Mouse (Mus musculus) midbrain, embryonic 14.5 days (tissue): Measurements from ENCODE around the gene Bpifb2. TPM values are rescaled to one million over a fixed set of nuclear protein-coding genes. Genes with fewer than 3 reads are reported as not detected.

ENCODE experiments used
- ATAC-seq: fragments of 200-750 bp; cut with Nextera tagmentation; 2 replicates; pipeline ENCODE4 v1.8.0; 2017; ENCODE audit warnings: moderate number of reproducible peaks, moderate library complexity; ENCODE audit not compliant: low FRiP score, low TSS enrichment
- DNase-seq: peaks from one replicate; pipeline ENCODE4 v3.0.0-alpha.2; 2015
- H3K27ac ChIP-seq: fragments of 300-500 bp; sonication (generic); replicated peaks from 2 replicates; pipeline ENCODE4 v1.5.1; 2014; ENCODE audit warnings: mild to moderate bottlenecking, low read depth, low read length, moderate library complexity
- H3K27me3 ChIP-seq: fragments of 300-500 bp; sonication (generic); 2 replicates; pipeline ENCODE4 v1.6.1; 2014; ENCODE audit warnings: low read length, control low read depth, mixed read lengths; ENCODE audit not compliant: control insufficient read depth, insufficient read depth
- H3K36me3 ChIP-seq: fragments of 300-500 bp; sonication (generic); 2 replicates; pipeline ENCODE4 v1.6.1; 2014; ENCODE audit warnings: low read length, control low read depth; ENCODE audit not compliant: control insufficient read depth, insufficient read depth
- H3K4me1 ChIP-seq: fragments of 300-500 bp; sonication (generic); 2 replicates; pipeline ENCODE4 v1.6.1; 2014; ENCODE audit warnings: mild to moderate bottlenecking, antibody characterized with exemption, low read length, control low read depth; ENCODE audit not compliant: control insufficient read depth, insufficient read depth
- H3K4me2 ChIP-seq: fragments of 300-500 bp; sonication (generic); 2 replicates; pipeline ENCODE4 v1.6.1; 2014; ENCODE audit warnings: mild to moderate bottlenecking, low read length, moderate library complexity
- H3K4me3 ChIP-seq: fragments of 300-500 bp; sonication (generic); replicated peaks from 2 replicates; pipeline ENCODE4 v1.5.1; 2014; ENCODE audit warnings: low read depth, low read length
- H3K9ac ChIP-seq: fragments of 300-500 bp; sonication (generic); replicated peaks from 2 replicates; pipeline ENCODE4 v1.6.1; 2014; ENCODE audit warnings: mild to moderate bottlenecking, low read length, moderate library complexity
- H3K9me3 ChIP-seq: fragments of 300-500 bp; sonication (generic); 2 replicates; pipeline ENCODE4 v1.6.1; 2016; ENCODE audit warnings: low read length, control low read depth, mixed read lengths; ENCODE audit not compliant: control insufficient read depth
- WGBS: fragments of 180-500 bp; shearing (Covaris S2); extraction: QIAGEN DNeasy Blood & Tissue Kit; methylation state at CpG from one replicate; pipeline ENCODE4 v1.1.7; 2014; 5-methylcytosine and 5-hydroxymethylcytosine counted together
- polyA plus RNA-seq: library from polyadenylated mRNA; unstranded; fragments of >200 nt; fragmentation: Nextera tagmentation; extraction: Ambion mirVana; gene quantifications from 2 replicates; pipeline ENCODE4 v1.2.1, GENCODE M21; 2014

The Bpifb2 gene
- polyA plus RNA-seq, 1 experiment from 2014 or later = not detected

DNA sequence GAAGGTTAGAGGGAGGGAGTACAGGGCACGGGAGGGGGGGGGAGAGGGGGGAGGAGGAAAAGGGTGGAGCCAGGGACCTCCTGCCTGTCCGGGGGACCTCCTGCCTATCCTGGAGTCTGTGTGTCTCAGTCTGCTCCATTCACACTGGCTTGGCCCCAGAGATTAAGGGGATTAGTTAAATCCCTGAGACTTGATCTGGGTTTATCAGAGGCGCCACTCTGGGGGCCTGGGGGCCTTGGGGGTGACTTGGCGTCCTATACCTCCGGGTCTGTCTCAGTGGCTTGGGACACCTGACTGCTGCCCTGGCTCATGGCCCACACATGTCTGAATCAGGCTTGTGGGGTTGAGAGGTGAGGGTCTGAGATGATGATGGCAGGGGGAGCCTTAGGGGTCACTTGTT, 21.3 kb upstream of the Bpifb2 start:
- DNase-seq (peak; percentile 16), ATAC-seq (no peak)
- Histone ChIP-seq H3K36me3 (no peaks in the 10 kb centered on the region), H3K27ac (no peak overlapping the region), H3K9me3 (no peaks in the 10 kb centered on the region), H3K4me2 (no peak overlapping the region), H3K9ac (no peak overlapping the region), H3K4me1 (no peaks in the 10 kb centered on the region), H3K27me3 (no peaks in the 10 kb centered on the region), H3K4me3 (no peak overlapping the region)
- 0% methylated on average over 5 of the region's 5 CpGs for WGBS

- H3K9me3 ChIP-seq = no peaks in the 10 kb centered on the region
- no peaks in the 10 kb centered on the region for H3K4me1 ChIP-seq
- ATAC-seq (no peak), DNase-seq (no peak)
- H3K4me2 ChIP-seq = no peak overlapping the region
- no peaks in the 10 kb centered on the region for H3K36me3 ChIP-seq
- H3K9ac ChIP-seq = no peak overlapping the region
- no peak overlapping the region for H3K4me3 ChIP-seq
- no peak overlapping the region for H3K27ac ChIP-seq
- WGBS = 88% methylated on average over 2 of the region's 2 CpGs
- H3K27me3 ChIP-seq = no peaks in the 10 kb centered on the region
Observed at GRCm38 (mm10) chr2:153859581-153859980, 15.3 kb upstream of the Bpifb2 start.

- Histone ChIP-seq H3K27ac (no peak overlapping the region), H3K9me3 (no peaks in the 10 kb centered on the region), H3K4me2 (no peak overlapping the region), H3K36me3 (no peaks in the 10 kb centered on the region), H3K27me3 (no peaks in the 10 kb centered on the region), H3K4me3 (no peak overlapping the region), H3K4me1 (no peaks in the 10 kb centered on the region), H3K9ac (no peak overlapping the region)
- no peak for ATAC-seq
- no peak for DNase-seq
- WGBS = 93% methylated on average over 11 of the region's 11 CpGs
Observed at GRCm38 (mm10) chr2:153860315-153860714, 14.5 kb upstream of the Bpifb2 start.

GRCm38 (mm10) chr2:153860715-153861114, 14.1 kb upstream of the Bpifb2 start:
- DNase-seq = no peak
- no peak for ATAC-seq
- no peak overlapping the region for H3K9ac ChIP-seq
- H3K27me3 ChIP-seq = no peaks in the 10 kb centered on the region
- 77% methylated on average over 3 of the region's 3 CpGs for WGBS
- H3K36me3 ChIP-seq = no peaks in the 10 kb centered on the region
- H3K4me2 ChIP-seq = no peak overlapping the region
- no peaks in the 10 kb centered on the region for H3K4me1 ChIP-seq
- no peaks in the 10 kb centered on the region for H3K9me3 ChIP-seq
- H3K27ac ChIP-seq = no peak overlapping the region
- no peak overlapping the region for H3K4me3 ChIP-seq

DNA sequence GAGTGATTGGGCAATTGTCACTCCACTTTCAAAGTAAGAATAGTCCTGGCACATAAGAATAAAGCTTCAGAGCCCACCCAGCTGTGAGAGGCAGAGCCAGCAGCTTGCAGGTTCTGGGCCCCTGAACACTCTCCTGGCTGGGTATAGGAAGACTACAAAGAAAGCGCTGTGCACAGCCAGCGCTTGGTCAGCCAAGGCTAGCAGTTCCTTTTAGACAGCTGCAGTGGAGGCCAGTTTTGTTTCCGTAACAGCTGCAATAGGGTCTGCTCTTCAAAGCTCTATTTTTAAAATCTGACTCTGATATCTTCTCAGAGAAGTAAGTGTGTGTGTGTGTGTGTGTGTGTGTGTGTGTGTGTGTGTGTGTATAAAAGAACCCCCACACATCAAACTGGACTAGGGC, 12.9 kb upstream of the Bpifb2 start:
- Histone ChIP-seq H3K36me3 (no peaks in the 10 kb centered on the region), H3K9me3 (no peaks in the 10 kb centered on the region), H3K4me2 (no peak overlapping the region), H3K27me3 (no peaks in the 10 kb centered on the region), H3K4me1 (no peaks in the 10 kb centered on the region), H3K4me3 (no peak overlapping the region), H3K9ac (no peak overlapping the region), H3K27ac (no peak overlapping the region)
- no peak for DNase-seq
- no peak for ATAC-seq
- WGBS = 54% methylated on average over 3 of the region's 3 CpGs

DNA sequence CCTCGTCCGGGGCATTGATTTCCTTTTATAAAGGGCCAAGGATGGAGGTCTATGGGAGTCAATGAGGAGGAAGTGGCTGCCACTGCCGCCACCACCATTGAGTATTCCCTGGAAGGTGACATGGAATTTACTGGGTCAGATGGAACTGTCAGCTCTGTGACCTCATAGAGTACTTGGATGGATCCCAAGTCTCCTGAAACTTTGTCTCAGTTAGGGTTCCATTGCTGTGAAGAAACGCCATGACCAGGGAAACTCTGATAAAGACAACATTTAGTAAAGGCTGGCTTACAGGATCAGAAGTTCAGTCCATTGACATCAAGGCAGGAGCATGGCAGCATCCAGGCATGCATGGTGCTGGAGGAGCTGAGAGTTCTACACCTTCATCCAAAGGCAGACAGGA, 3.9 kb upstream of the Bpifb2 start, which contains the start of gene Sun5:
Gene Sun5, minus strand, starts transcription at position 101 of the 400 bp plus-strand sequence.
- DNase-seq (no peak), ATAC-seq (no peak)
- Histone ChIP-seq H3K9ac (no peak within 1 kb of the TSS), H3K27me3 (no peaks in the 10 kb centered on the region), H3K9me3 (no peaks in the 10 kb centered on the region), H3K4me1 (no peaks in the 10 kb centered on the region), H3K4me3 (no peak within 1 kb of the TSS), H3K36me3 (no peaks in the 10 kb centered on the region), H3K27ac (no peak within 1 kb of the TSS), H3K4me2 (no peak within 1 kb of the TSS)
- WGBS = 85% methylated on average over 4 of the region's 4 CpGs

DNA sequence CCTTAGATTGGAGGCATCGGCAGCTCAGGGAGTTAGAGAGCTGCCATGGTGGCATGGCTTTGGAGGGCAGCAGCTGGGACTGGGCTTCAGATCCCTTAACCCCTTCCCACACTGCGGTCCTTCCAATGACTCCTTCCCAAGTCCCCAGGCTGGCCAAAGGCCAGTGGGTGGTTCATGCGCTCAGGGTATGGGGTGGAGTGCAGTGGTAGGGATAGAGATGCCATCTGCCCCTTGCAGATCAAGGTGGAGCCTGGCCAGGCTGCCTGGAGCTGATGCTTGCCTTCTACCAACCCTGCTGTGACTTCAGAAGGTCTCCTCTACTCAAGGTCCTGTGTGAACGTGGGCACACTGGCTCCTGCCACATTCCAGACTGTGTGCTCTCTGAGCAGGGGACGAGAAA, 24.3 kb downstream of the Bpifb2 start:
- no peak overlapping the region for H3K4me2 ChIP-seq
- no peak for ATAC-seq
- WGBS = 83% methylated on average over 5 of the region's 5 CpGs
- H3K4me1 ChIP-seq = no peaks in the 10 kb centered on the region
- DNase-seq = no peak
- no peak overlapping the region for H3K4me3 ChIP-seq
- H3K9ac ChIP-seq = no peak overlapping the region
- no peaks in the 10 kb centered on the region for H3K36me3 ChIP-seq
- H3K27me3 ChIP-seq = no peaks in the 10 kb centered on the region
- no peaks in the 10 kb centered on the region for H3K9me3 ChIP-seq
- H3K27ac ChIP-seq = no peak overlapping the region

- 80% methylated on average over 4 of the region's 4 CpGs for WGBS
- H3K4me3 ChIP-seq = no peak within 1 kb of the TSS
- no peak for DNase-seq
- no peaks in the 10 kb centered on the region for H3K4me1 ChIP-seq
- no peak for ATAC-seq
- no peaks in the 10 kb centered on the region for H3K27me3 ChIP-seq
- H3K4me2 ChIP-seq = no peak within 1 kb of the TSS
- no peak within 1 kb of the TSS for H3K9ac ChIP-seq
- no peak within 1 kb of the TSS for H3K27ac ChIP-seq
- no peaks in the 10 kb centered on the region for H3K36me3 ChIP-seq
- H3K9me3 ChIP-seq = no peaks in the 10 kb centered on the region
Observed at GRCm38 (mm10) chr2:153900088-153900487, 25.2 kb downstream of the Bpifb2 start, which contains the start of gene Bpifb6. Bpifb6 (plus strand) TSS chr2:153900388.

GRCm38 (mm10) chr2:153902726-153903125, 27.9 kb downstream of the Bpifb2 start:
- 84% methylated on average over 6 of the region's 6 CpGs for WGBS
- Histone ChIP-seq H3K27me3 (no peaks in the 10 kb centered on the region), H3K4me1 (no peaks in the 10 kb centered on the region), H3K9me3 (no peaks in the 10 kb centered on the region), H3K36me3 (no peaks in the 10 kb centered on the region), H3K4me3 (no peak overlapping the region), H3K9ac (no peak overlapping the region), H3K27ac (no peak overlapping the region), H3K4me2 (no peak overlapping the region)
- ATAC-seq (no peak), DNase-seq (no peak)
